Mouse (Mus musculus): Measurements from ENCODE around the gene Ocm.
"Not testable (repeated sequence)": the region's sequence is repeated elsewhere in the genome, so short reads cannot be mapped to it uniquely, and the experiment has no call there.

DNA sequence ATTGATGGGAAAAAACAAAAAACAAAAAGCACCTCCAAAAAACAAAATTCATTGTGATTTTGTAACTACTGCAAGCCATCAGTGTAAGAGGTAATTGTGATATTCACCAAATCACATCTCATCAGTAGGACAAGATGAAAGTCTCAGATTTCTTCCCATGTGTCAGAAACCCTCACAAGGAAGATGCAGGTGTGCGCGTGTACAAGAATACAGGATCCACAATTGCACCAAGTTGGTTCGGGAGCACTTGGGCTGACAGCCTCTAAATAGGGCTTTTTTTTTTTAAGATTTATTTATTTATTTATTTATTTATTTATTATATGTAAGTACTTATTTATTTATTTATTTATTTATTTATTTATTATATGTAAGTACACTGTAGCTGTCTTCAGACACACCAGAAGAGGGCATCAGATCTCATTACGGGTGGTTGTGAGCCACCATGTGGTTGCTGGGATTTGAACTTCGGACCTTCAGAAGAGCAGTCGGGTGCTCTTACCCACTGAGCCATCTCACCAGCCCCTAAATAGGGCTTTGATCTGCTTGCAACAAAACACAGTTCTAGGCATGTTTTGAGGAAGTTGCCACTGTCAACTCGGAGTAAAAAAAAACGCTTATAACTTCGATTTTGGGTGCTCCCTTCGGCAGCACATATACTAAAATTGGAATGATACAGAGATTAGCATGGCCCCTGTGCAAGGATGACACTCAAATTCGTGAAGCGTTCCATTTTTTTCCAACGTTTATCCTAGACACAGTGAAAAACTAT lies 12.9 kb downstream of the Ocm start:
- not testable (repeated sequence) for TF ChIP-seq CTCF (conservative IDR thresholded peaks at IDR 0.05; ENCODE audit: insufficient read depth, insufficient read length, low read depth, low read length); POLR2A (IDR thresholded peaks at IDR 0.05; ENCODE audit: low read depth, low read length)
